Comparison of ENCODE assay signal across 8 mouse cellular contexts in the genomic region with DNA sequence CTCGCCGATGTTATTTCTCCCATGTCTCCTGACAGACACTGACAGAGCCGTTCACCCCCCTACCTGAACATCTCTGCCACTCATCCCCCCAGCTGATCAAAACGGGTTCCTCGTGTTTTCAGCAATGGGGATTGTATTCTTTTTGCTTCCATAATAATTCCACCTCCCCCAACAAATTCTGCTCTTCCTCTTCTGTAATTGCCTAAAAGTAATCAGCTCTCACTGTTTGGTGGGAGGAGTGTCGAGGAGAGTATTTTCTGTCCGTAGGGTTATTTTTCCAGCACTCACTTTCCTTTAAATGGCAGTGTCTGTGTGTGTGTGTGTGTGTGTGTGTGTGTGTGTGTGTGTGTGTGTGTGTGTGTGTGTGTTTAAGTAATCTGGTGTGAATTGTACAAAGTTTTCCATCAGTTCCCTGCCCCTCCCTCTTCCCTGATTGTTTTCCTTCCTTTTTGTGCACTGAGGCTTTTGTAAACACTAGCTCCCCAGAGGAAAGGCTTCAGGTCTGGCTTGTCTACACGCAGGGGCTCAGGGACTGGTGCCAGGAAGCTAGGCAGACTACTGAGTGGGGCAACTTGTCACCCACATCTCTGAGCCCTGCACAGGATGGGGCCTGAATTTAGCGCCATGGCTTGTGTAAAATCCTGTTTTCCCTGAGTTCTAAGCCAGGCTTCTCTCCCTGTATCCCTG. TPM values are rescaled to one million over a fixed set of nuclear protein-coding genes. Genes with fewer than 3 reads are reported as not detected.
DNase-seq lines count a peak whose midpoint lies in the region; ATAC-seq and TF ChIP-seq lines count a peak whose summit lies in the region.

No protein-coding gene starts in this region.

- 6% methylated on average over 9 of the region's 9 CpGs for WGBS in embryonic facial prominence, embryonic 12.5 days
- 6% methylated on average over 9 of the region's 9 CpGs for WGBS in heart, postnatal 0 days
- WGBS in midbrain, embryonic 12.5 days = 3% methylated on average over 9 of the region's 9 CpGs

- peak overlapping the region; percentile 73 for H3K4me2 ChIP-seq in embryonic facial prominence, embryonic 12.5 days (replicated peaks)
- H3K4me2 ChIP-seq in heart, postnatal 0 days (ENCODE audit: low read depth, low read length) = peak overlapping the region; percentile 56
- peak overlapping the region; percentile 71 for H3K4me2 ChIP-seq in midbrain, embryonic 12.5 days (replicated peaks)

- peak; percentile 70 for DNase-seq in thymus, postnatal 14 days
- DNase-seq in thymus, postnatal 10 days (ENCODE audit: low spot score in 2 of 2) = no peak
- no peak for DNase-seq in heart, postnatal 0 days (ENCODE audit: low spot score)
- DNase-seq in kidney, postnatal 14 days = peak; percentile 83
- no peak for DNase-seq in frontal cortex, postnatal 36 days (ENCODE audit: low spot score in 2 of 2)
- DNase-seq in urinary bladder, adult 18-20 months (ENCODE audit: low spot score in 2 of 2) = no peak

- peak overlapping the region; percentile 31 for H3K9ac ChIP-seq in embryonic facial prominence, embryonic 12.5 days
- H3K9ac ChIP-seq in heart, postnatal 0 days (replicated peaks; ENCODE audit: low read depth, low read length) = peak overlapping the region; percentile 39; the same call in 1 of the 2 replicates
- H3K9ac ChIP-seq in midbrain, embryonic 12.5 days (replicated peaks) = peak overlapping the region; percentile 90

- no peak for TF ChIP-seq CTCF in heart, postnatal 0 days (IDR thresholded peaks at IDR 0.05; ENCODE audit: low read depth)

- H3K27me3 ChIP-seq in embryonic facial prominence, embryonic 12.5 days = no peaks in the 10 kb centered on the region
- no peaks in the 10 kb centered on the region for H3K27me3 ChIP-seq in heart, postnatal 0 days (ENCODE audit: control insufficient read depth, insufficient read depth, low read length)
- no peaks in the 10 kb centered on the region for H3K27me3 ChIP-seq in midbrain, embryonic 12.5 days

- H3K9me3 ChIP-seq in embryonic facial prominence, embryonic 12.5 days = no peaks in the 10 kb centered on the region
- H3K9me3 ChIP-seq in heart, postnatal 0 days (replicated peaks; ENCODE audit: control insufficient read depth, low read length) = no peaks in the 10 kb centered on the region
- no peaks in the 10 kb centered on the region for H3K9me3 ChIP-seq in midbrain, embryonic 12.5 days

- no peak for ATAC-seq in embryonic facial prominence, embryonic 12.5 days (ENCODE audit: insufficient number of reproducible peaks, insufficient read depth, low FRiP score, low TSS enrichment)
- ATAC-seq in heart, postnatal 0 days (ENCODE audit: insufficient read depth, low read depth) = no peak
- no peak for ATAC-seq in midbrain, embryonic 12.5 days (ENCODE audit: low FRiP score, low read depth)

- peaks cover 27% of the 10 kb centered on the region for H3K4me1 ChIP-seq in embryonic facial prominence, embryonic 12.5 days
- peaks cover 53% of the 10 kb centered on the region for H3K4me1 ChIP-seq in heart, postnatal 0 days (ENCODE audit: control insufficient read depth, insufficient read depth)
- peaks cover 58% of the 10 kb centered on the region for H3K4me1 ChIP-seq in midbrain, embryonic 12.5 days

- TF ChIP-seq EP300 in heart, postnatal 0 days (IDR thresholded peaks at IDR 0.05; ENCODE audit: low read depth) = peak; percentile 45

- H3K36me3 ChIP-seq in embryonic facial prominence, embryonic 12.5 days = 0 out of 2 replicates have a peak, but pooled peaks cover 5% of the 10 kb centered on the region
- peaks cover 26% of the 10 kb centered on the region for H3K36me3 ChIP-seq in heart, postnatal 0 days (replicated peaks; ENCODE audit: control insufficient read depth, insufficient read depth, low read length)
- H3K36me3 ChIP-seq in midbrain, embryonic 12.5 days = peaks cover 23% of the 10 kb centered on the region

- H3K27ac ChIP-seq in embryonic facial prominence, embryonic 12.5 days = peak overlapping the region; percentile 59
- peak overlapping the region; percentile 87 for H3K27ac ChIP-seq in heart, postnatal 0 days (ENCODE audit: low read depth)
- peak overlapping the region; percentile 88 for H3K27ac ChIP-seq in midbrain, embryonic 12.5 days (replicated peaks)

- peak overlapping the region; percentile 54 for H3K4me3 ChIP-seq in embryonic facial prominence, embryonic 12.5 days
- peak overlapping the region; percentile 68 for H3K4me3 ChIP-seq in heart, postnatal 0 days (ENCODE audit: low read depth, low read length)
- peak overlapping the region; percentile 83 for H3K4me3 ChIP-seq in midbrain, embryonic 12.5 days

RNA-seq across cellular contexts. Expression of gene Btg2, which starts 0.7 kb away (rescaled TPM):
- polyA plus RNA-seq in embryonic facial prominence, embryonic 12.5 days (2016; fragmentation: Nextera tagmentation; extraction: Ambion mirVana) = 34.2 and 37.5 TPM in 2 replicates
- total RNA-seq in heart, postnatal 0 days (2014; rRNA removed; ENCODE audit: low replicate concordance) = 46.8 and 52.9 TPM in 2 replicates
- polyA plus RNA-seq in heart, postnatal 0 days (2015; fragmentation: Nextera tagmentation; extraction: Ambion mirVana) = 27.4 and 33.7 TPM in 2 replicates
- polyA plus RNA-seq in midbrain, embryonic 12.5 days (2016; fragmentation: Nextera tagmentation; extraction: Ambion mirVana) = 162 and 172 TPM in 2 replicates

RNA-seq across cellular contexts. Expression of gene Chit1, which starts 31.4 kb away (rescaled TPM):
- polyA plus RNA-seq in embryonic facial prominence, embryonic 12.5 days (2016; fragmentation: Nextera tagmentation; extraction: Ambion mirVana) = not detected in 2 replicates
- total RNA-seq in heart, postnatal 0 days (2014; rRNA removed; ENCODE audit: low replicate concordance) = 0.76 and 1.5 TPM in 2 replicates
- polyA plus RNA-seq in heart, postnatal 0 days (2015; fragmentation: Nextera tagmentation; extraction: Ambion mirVana) = 0.19 and 0.30 TPM in 2 replicates
- not detected in 2 replicates for polyA plus RNA-seq in midbrain, embryonic 12.5 days (2016; fragmentation: Nextera tagmentation; extraction: Ambion mirVana)

RNA-seq across cellular contexts. Expression of gene Fmod, which starts 42.6 kb away (rescaled TPM):
- polyA plus RNA-seq in embryonic facial prominence, embryonic 12.5 days (2016; fragmentation: Nextera tagmentation; extraction: Ambion mirVana) = 6.2 and 7.2 TPM in 2 replicates
- total RNA-seq in heart, postnatal 0 days (2014; rRNA removed; ENCODE audit: low replicate concordance) = 11.2 and 12.5 TPM in 2 replicates
- 7.7 and 8.9 TPM in 2 replicates for polyA plus RNA-seq in heart, postnatal 0 days (2015; fragmentation: Nextera tagmentation; extraction: Ambion mirVana)
- polyA plus RNA-seq in midbrain, embryonic 12.5 days (2016; fragmentation: Nextera tagmentation; extraction: Ambion mirVana) = 10.9 and 15.0 TPM in 2 replicates

Comparison
In these comparisons a context has a peak if more than half of its experiments do, and no peak if none do; other contexts are left out.
1. DNase-seq: peak in thymus, postnatal 14 days (single experiment) and kidney, postnatal 14 days (single experiment); none in thymus, postnatal 10 days (0 of 2), heart, postnatal 0 days (single experiment), frontal cortex, postnatal 36 days (0 of 2) and urinary bladder, adult 18-20 months (0 of 2).
2. H3K9ac ChIP-seq: peak in every context shown above with its lines; median percentile 90 in midbrain, embryonic 12.5 days; 39 in heart, postnatal 0 days; 31 in embryonic facial prominence, embryonic 12.5 days.
3. Peak in every context shown above with its lines, with median percentiles within 50 percentile points of each other: H3K27ac ChIP-seq, H3K4me2 ChIP-seq and H3K4me3 ChIP-seq.